Mouse (Mus musculus) testis, adult 2 months (tissue): ENCODE measurements around the gene Flywch2.

ENCODE experiments used
- CTCF ChIP-seq: fragments of 200-500 bp; IDR thresholded peaks from 2 replicates; pipeline ENCODE4 v1.5.1; 2012; ENCODE audit warnings: low read depth, mild to moderate bottlenecking, inconsistent platforms, low read length, moderate library complexity; ENCODE audit not compliant: control insufficient read depth, insufficient read depth, insufficient replicate concordance
- POLR2A ChIP-seq: fragments of 200-500 bp; IDR thresholded peaks from 2 replicates; pipeline ENCODE4 v1.6.1; 2012; ENCODE audit warnings: low read depth, mild to moderate bottlenecking, inconsistent platforms, low read length, moderate library complexity; ENCODE audit not compliant: control insufficient read depth

DNA sequence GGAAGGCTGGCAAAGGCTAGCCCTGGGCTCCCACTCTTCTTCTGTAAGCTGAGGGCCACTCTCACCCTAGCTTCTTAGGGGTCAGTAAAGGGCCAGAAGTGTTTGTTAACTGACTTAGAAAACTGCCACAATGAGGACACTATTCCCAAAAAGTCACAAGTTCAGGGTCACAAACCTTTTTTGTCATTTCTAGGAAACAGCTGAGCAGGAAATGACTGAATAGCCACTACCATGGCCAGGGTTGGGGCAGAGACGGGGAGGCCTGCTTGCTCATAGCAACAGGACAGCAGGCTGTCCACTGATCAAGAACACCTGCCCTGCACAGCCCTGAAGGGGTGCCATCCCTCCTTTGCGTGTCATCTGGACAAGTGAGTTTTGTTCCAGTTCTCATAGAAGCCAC, 8.7 kb downstream of the Flywch2 start:
- no peak for TF ChIP-seq POLR2A
- no peak for TF ChIP-seq CTCF
